Mouse (Mus musculus) limb, embryonic 15.5 days (tissue): Measurements from ENCODE around the gene Hnrnpul1. TPM values are rescaled to one million over a fixed set of nuclear protein-coding genes. Genes with fewer than 3 reads are reported as not detected.

ENCODE experiments used
- ATAC-seq: fragments of 200-750 bp; cut with Nextera tagmentation; 2 replicates; pipeline ENCODE4 v1.8.0; 2017; ENCODE audit warnings: low read depth, moderate TSS enrichment; ENCODE audit not compliant: insufficient number of reproducible peaks, low FRiP score, low TSS enrichment
- H3K27ac ChIP-seq: fragments of 300-500 bp; sonication (generic); 2 replicates; pipeline ENCODE4 v1.5.1; 2015; ENCODE audit warnings: moderate library complexity, mild to moderate bottlenecking, inconsistent platforms
- H3K27me3 ChIP-seq: fragments of 300-500 bp; sonication (generic); 2 replicates; pipeline ENCODE4 v1.6.1; 2015; ENCODE audit warnings: inconsistent platforms
- H3K36me3 ChIP-seq: fragments of 300-500 bp; sonication (generic); 2 replicates; pipeline ENCODE4 v1.6.1; 2015; ENCODE audit warnings: inconsistent platforms
- H3K4me1 ChIP-seq: fragments of 300-500 bp; sonication (generic); 2 replicates; pipeline ENCODE4 v1.6.1; 2015; ENCODE audit warnings: inconsistent platforms
- H3K4me2 ChIP-seq: fragments of 300-500 bp; sonication (generic); 2 replicates; pipeline ENCODE4 v1.6.1; 2015; ENCODE audit warnings: mild to moderate bottlenecking, inconsistent platforms
- H3K4me3 ChIP-seq: fragments of 300-500 bp; sonication (generic); 2 replicates; pipeline ENCODE4 v1.5.1; 2015; ENCODE audit warnings: mild to moderate bottlenecking, inconsistent platforms
- H3K9ac ChIP-seq: fragments of 300-500 bp; sonication (generic); 2 replicates; pipeline ENCODE4 v1.6.1; 2015; ENCODE audit warnings: inconsistent platforms
- H3K9me3 ChIP-seq: fragments of 300-500 bp; sonication (generic); 2 replicates; pipeline ENCODE4 v1.6.1; 2016; ENCODE audit warnings: inconsistent platforms
- WGBS: fragments of 180-500 bp; shearing (Covaris S2); methylation state at CpG from one replicate; pipeline ENCODE4 v1.1.7; 2015; 5-methylcytosine and 5-hydroxymethylcytosine counted together
- polyA plus RNA-seq: library from polyadenylated mRNA; unstranded; fragments of >200 nt; fragmentation: Nextera tagmentation; extraction: Ambion mirVana; gene quantifications from 2 replicates; pipeline ENCODE4 v1.2.1, GENCODE M21; 2015

Gene Hnrnpul1
- polyA plus RNA-seq, 1 experiment from 2014 or later = 53.7 TPM

GRCm38 (mm10) chr7:25788220-25789128 lies 33.9 kb upstream of the Hnrnpul1 start, which contains the start of gene Axl:
TSS of gene Axl (minus strand) at chr7:25788705.
- Histone ChIP-seq H3K27ac (peak within 1 kb of the TSS; percentile 86), H3K36me3 (peaks cover 10% of the 10 kb centered on the region; the same call in 1 of the 2 replicates), H3K9ac (peak within 1 kb of the TSS; percentile 74), H3K4me1 (peaks cover 39% of the 10 kb centered on the region), H3K4me3 (peak within 1 kb of the TSS; percentile 68), H3K4me2 (peak within 1 kb of the TSS; percentile 76), H3K9me3 (no peaks in the 10 kb centered on the region), H3K27me3 (no peaks in the 10 kb centered on the region)
- peak; percentile 91 for ATAC-seq
- 1% methylated on average over 25 of the region's 30 CpGs for WGBS

DNA sequence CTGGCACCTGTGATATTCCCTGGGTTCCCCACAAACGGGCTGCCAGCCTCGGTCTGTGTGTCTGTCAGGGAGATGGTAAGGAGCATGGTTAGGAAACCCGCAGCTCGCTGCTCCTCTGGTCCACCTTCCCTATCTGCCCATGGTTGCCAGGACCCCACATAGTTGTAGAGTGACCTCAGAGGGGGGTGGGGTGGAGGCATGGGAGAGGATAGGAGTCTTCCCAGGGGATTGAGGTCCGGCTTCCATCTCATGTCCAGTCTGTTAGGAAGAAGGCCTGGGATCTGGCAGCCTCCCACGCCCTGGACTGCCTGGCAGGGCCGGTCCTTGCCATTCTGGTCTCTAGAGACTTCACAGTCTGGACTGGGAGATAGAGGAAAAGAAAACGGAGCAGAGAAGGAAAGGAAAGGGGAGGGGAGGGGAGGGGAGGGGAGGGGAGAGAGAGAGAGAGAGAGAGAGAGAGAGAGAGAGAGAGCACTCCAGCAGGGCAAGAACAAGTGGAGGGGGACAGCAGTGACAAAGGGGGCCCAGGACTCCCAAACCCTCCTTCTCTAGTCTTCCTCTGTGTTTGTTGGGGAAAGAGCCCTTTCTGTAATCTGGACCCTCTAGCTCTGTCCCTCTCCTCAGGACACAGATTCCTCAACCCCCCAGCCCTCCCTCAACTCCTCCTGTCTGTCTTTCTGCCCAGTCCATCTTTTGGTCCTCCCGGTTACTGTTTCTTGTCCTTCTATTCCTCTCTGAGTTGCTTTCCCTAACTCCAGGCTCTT lies 33.1 kb upstream of the Hnrnpul1 start:
- H3K4me2 ChIP-seq = peak overlapping the region; percentile 76
- H3K4me3 ChIP-seq = peak overlapping the region; percentile 68
- no peak for ATAC-seq
- no peaks in the 10 kb centered on the region for H3K27me3 ChIP-seq
- peaks cover 13% of the 10 kb centered on the region; the same call in 1 of the 2 replicates for H3K36me3 ChIP-seq
- 23% methylated on average over 9 of the region's 9 CpGs for WGBS
- H3K9me3 ChIP-seq = no peaks in the 10 kb centered on the region
- peaks cover 43% of the 10 kb centered on the region for H3K4me1 ChIP-seq
- peak overlapping the region; percentile 86; the same call in 1 of the 2 replicates for H3K27ac ChIP-seq
- H3K9ac ChIP-seq = peak overlapping the region; percentile 74

DNA sequence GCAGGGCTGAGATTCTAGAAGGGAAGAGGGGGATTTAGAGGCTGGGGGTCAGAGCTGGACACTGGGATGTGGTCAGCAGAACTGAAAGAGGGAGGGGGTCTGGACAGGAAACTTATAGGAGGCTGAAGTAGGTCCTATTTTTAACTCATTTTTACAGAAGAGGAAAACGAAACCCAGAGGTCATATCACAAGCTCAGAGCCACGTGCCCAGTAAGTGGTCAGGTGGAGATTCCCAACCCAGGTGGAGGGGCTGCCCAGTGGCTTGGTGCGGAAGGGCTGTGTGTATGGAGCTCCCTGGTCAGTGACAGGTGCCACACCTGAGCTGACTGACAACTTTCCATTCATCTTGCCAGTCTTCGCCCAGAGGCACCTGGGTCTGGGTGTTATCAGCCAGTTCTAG lies 32.4 kb upstream of the Hnrnpul1 start:
- no peaks in the 10 kb centered on the region for H3K9me3 ChIP-seq
- H3K4me1 ChIP-seq = peaks cover 48% of the 10 kb centered on the region
- no peak for ATAC-seq
- H3K4me3 ChIP-seq = peak overlapping the region; percentile 68
- H3K27me3 ChIP-seq = no peaks in the 10 kb centered on the region
- no peak overlapping the region for H3K9ac ChIP-seq
- WGBS = 63% methylated on average over 4 of the region's 4 CpGs
- no peak overlapping the region for H3K27ac ChIP-seq
- H3K4me2 ChIP-seq = peak overlapping the region; percentile 76
- H3K36me3 ChIP-seq = peaks cover 13% of the 10 kb centered on the region; the same call in 1 of the 2 replicates

DNA sequence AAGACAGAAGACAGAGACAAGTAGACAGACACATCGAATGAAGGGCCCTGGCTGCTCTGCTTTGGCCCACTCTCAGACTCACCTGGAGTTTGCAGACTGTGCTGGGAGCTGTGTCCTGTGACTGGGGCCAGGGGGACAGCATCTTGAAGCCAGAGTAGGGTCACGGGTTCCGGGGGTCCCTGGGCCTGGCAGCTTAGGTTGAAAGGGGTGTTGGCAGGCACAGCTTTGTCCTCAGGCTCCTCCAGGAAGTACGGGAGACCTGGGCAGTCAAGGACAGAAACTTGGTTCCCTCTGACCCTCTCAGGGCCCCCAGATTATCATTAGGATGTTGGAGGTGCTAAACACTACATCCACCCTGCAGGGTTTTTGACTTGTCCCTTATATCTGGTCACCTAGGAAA lies 31.2 kb upstream of the Hnrnpul1 start:
- Histone ChIP-seq H3K9me3 (no peaks in the 10 kb centered on the region), H3K4me1 (peaks cover 60% of the 10 kb centered on the region), H3K9ac (no peak overlapping the region), H3K27me3 (no peaks in the 10 kb centered on the region), H3K36me3 (peaks cover 13% of the 10 kb centered on the region; the same call in 1 of the 2 replicates), H3K27ac (no peak overlapping the region), H3K4me3 (no peak overlapping the region), H3K4me2 (no peak overlapping the region)
- no peak for ATAC-seq
- 68% methylated on average over 4 of the region's 4 CpGs for WGBS

GRCm38 (mm10) chr7:25784808-25785207 lies 30.3 kb upstream of the Hnrnpul1 start:
- WGBS = 55% methylated on average over 1 of the region's 1 CpGs
- H3K4me3 ChIP-seq = no peak overlapping the region
- H3K4me1 ChIP-seq = peaks cover 54% of the 10 kb centered on the region
- H3K27ac ChIP-seq = no peak overlapping the region
- no peak overlapping the region for H3K4me2 ChIP-seq
- ATAC-seq = no peak
- H3K9me3 ChIP-seq = no peaks in the 10 kb centered on the region
- no peak overlapping the region for H3K9ac ChIP-seq
- no peaks in the 10 kb centered on the region for H3K27me3 ChIP-seq
- peaks cover 13% of the 10 kb centered on the region; the same call in 1 of the 2 replicates for H3K36me3 ChIP-seq

GRCm38 (mm10) chr7:25783746-25784145 lies 29.2 kb upstream of the Hnrnpul1 start:
- Histone ChIP-seq H3K9ac (no peak overlapping the region), H3K4me1 (peaks cover 45% of the 10 kb centered on the region), H3K4me2 (no peak overlapping the region), H3K9me3 (no peaks in the 10 kb centered on the region), H3K4me3 (no peak overlapping the region), H3K36me3 (peaks cover 14% of the 10 kb centered on the region), H3K27ac (no peak overlapping the region), H3K27me3 (no peaks in the 10 kb centered on the region)
- WGBS = 61% methylated on average over 8 of the region's 8 CpGs
- no peak for ATAC-seq

- no peak overlapping the region for H3K4me2 ChIP-seq
- ATAC-seq = no peak
- 65% methylated on average over 6 of the region's 6 CpGs for WGBS
- no peaks in the 10 kb centered on the region for H3K27me3 ChIP-seq
- peaks cover 40% of the 10 kb centered on the region for H3K4me1 ChIP-seq
- no peak overlapping the region for H3K4me3 ChIP-seq
- no peak overlapping the region for H3K9ac ChIP-seq
- no peaks in the 10 kb centered on the region for H3K9me3 ChIP-seq
- 0 out of 2 replicates have a peak overlapping the region, but pooled peaks have one; percentile 91 for H3K27ac ChIP-seq
- peaks cover 24% of the 10 kb centered on the region for H3K36me3 ChIP-seq
Measured at GRCm38 (mm10) chr7:25782744-25783143, 28.2 kb upstream of the Hnrnpul1 start.

- Histone ChIP-seq H3K9ac (0 out of 2 replicates have a peak overlapping the region, but pooled peaks have one; percentile 31), H3K4me1 (peaks cover 34% of the 10 kb centered on the region), H3K27me3 (no peaks in the 10 kb centered on the region), H3K27ac (peak overlapping the region; percentile 91), H3K4me2 (peak overlapping the region; percentile 69), H3K9me3 (no peaks in the 10 kb centered on the region), H3K4me3 (peak overlapping the region; percentile 37), H3K36me3 (peaks cover 31% of the 10 kb centered on the region)
- peak; percentile 16 for ATAC-seq
- WGBS = 29% methylated on average over 11 of the region's 11 CpGs
Measured at GRCm38 (mm10) chr7:25781937-25782610, 27.5 kb upstream of the Hnrnpul1 start.

DNA sequence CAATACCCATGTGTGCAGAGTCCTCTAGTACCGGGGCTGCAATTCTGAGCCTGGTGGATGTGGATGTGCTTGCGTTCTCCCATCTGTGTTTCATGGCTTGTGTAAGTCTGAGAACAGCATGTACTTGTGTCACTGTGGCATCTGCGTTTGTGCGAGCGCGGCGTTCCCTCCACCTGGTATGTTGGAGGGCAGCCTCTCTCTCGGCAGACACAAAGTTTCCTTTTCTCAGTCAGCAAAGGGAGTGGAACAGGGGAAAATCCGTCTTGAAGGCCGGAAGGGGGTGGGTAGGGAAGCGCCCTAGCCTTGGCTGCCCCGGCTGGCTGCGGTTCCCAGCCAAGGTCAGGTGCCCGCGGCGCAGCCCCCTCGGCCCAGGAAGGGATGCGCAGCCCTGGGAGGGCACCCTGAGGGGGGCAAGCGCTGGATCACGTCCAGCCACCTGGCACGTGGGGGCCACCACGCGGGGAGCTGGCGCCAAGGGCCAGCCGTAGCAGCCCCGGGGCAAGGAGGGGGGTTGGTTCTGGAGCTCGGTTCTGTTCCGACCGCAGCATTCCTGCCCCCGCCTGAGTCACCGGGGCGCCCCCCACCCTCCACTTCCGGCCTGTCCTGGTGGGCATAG lies 26.9 kb upstream of the Hnrnpul1 start:
- H3K36me3 ChIP-seq = peaks cover 37% of the 10 kb centered on the region
- ATAC-seq = peak; percentile 28; the same call in 1 of the 2 replicates
- H3K4me3 ChIP-seq = peak overlapping the region; percentile 37
- 5% methylated on average over 33 of the region's 33 CpGs for WGBS
- peak overlapping the region; percentile 91 for H3K27ac ChIP-seq
- H3K9me3 ChIP-seq = no peaks in the 10 kb centered on the region
- no peaks in the 10 kb centered on the region for H3K27me3 ChIP-seq
- H3K4me1 ChIP-seq = peaks cover 28% of the 10 kb centered on the region
- peak overlapping the region; percentile 69 for H3K4me2 ChIP-seq
- H3K9ac ChIP-seq = peak overlapping the region; percentile 31; the same call in 1 of the 2 replicates

GRCm38 (mm10) chr7:25780753-25781152 lies 26.2 kb upstream of the Hnrnpul1 start:
- no peak for ATAC-seq
- Histone ChIP-seq H3K4me1 (peaks cover 25% of the 10 kb centered on the region), H3K4me2 (no peak overlapping the region), H3K27me3 (no peaks in the 10 kb centered on the region), H3K4me3 (no peak overlapping the region), H3K27ac (peak overlapping the region; percentile 91), H3K36me3 (peaks cover 40% of the 10 kb centered on the region), H3K9me3 (no peaks in the 10 kb centered on the region), H3K9ac (no peak overlapping the region)
- 44% methylated on average over 4 of the region's 4 CpGs for WGBS

DNA sequence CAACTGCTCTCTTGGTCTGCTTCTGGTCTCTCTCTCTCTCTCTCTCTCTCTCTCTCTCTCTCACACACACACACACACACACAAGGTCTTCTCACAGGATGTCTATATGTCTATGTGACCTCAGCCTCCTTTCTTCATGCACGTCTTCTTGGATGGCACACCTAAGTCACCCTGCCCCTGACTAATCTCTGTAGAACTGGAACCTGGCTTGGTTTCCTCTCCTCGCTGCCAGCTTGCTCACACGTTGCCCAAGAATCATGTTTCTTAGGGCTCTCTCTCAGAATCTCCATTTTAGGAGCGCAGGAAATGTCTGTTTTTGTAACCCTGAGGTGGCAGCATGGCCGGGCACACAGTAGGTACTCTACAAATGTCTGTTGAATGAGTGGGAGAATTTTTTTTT lies 25.5 kb upstream of the Hnrnpul1 start:
- peaks cover 42% of the 10 kb centered on the region for H3K36me3 ChIP-seq
- WGBS = 87% methylated on average over 5 of the region's 5 CpGs

More for the DNA sequence above, 25.5 kb upstream of the Hnrnpul1 start:
- Histone ChIP-seq H3K27ac (no peak overlapping the region), H3K4me2 (no peak overlapping the region), H3K9me3 (no peaks in the 10 kb centered on the region), H3K4me3 (no peak overlapping the region), H3K9ac (no peak overlapping the region), H3K4me1 (peaks cover 24% of the 10 kb centered on the region), H3K27me3 (no peaks in the 10 kb centered on the region)
- no peak for ATAC-seq
